Mouse (Mus musculus): ENCODE results near the gene Mrgpre.

Gene Mrgpre

DNA sequence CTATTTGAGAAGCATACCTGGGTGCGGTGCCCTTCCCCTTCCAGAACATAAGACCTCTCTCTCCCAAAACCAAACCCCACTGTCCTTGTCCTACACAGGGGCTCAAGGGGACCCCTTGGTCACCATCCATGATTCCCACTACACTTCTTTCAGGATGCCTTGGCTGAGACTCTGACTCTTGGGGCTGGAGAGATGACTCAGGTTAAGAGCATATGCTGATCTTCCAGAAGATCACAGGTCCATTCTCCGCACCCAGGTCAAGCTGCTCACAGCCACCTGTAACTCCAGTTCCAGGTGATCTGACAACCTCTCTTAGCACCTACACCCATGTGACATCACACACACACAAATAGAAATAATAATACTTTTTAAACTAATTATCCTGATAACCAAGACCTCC, 43.6 kb downstream of the Mrgpre start:
- in situ Hi-C loops (cut with MboI, MseI) = no loop called here

DNA sequence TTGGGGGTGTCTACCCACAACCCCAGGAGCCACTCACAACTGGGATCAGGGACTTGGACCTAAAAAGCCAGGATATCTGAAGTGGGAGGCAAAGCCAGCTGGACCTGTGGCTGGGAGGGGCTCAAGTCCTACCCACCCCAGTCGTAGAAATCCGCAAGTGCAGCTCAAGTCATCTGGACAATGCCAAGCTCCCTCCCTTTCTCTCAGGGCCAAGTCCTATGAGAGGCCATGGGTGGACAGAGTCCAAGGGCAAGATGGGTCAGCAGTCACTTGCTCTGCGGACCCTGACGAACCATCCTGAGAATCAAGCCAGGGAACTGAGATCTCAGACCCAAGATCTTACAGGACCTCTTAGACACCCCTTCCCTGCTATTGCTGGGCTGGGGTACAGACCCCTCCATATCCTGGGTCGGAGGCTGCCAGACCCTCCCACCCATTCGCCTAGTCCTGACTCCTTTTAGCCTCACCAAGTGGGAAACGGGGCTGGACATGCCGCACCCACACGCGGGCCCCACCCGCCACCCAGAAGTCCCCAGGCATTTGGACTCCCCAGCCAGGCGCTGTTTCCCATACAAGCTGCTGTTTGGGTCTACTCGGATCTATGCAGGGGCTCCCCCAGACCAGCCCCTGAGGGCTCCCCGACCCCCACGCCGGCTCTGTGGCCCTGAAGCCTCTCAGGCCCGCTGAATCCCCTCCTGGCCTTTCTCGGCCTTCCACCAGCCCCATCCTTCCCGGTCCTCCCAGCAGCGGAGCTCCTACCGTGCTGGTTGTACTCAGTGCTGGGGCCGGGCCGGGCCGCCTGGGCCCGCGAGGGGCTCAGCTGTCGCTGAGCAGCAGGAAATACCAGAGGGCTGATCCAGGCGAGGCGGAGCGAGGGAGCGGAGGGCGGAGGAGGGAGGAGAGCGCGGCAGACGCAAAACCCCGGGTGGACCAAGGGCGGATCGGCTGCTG, 44.5 kb downstream of the Mrgpre start:
- in situ Hi-C loops (cut with MboI, MseI) = no loop called here

DNA sequence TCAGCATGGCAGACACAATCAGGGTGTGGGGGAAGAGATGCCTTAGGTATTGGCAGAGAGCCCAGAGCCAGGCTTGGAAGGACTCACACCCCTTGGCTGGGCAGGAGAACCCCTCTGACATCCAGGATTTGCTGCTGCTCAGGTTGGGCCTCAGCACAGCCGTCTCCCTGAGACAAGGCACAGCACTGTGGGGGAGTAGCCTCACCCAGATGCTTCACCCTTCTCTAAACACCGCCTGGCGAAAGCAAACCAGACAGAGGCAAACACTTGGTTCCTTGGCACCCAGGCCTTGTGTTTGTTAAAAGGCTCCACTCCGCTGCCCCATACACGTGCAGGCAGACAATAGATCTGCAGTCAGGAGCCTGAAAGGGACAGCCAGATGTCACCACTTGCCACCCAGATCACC, 45.7 kb downstream of the Mrgpre start:
- in situ Hi-C loops (cut with MboI, MseI) = no loop called here

DNA sequence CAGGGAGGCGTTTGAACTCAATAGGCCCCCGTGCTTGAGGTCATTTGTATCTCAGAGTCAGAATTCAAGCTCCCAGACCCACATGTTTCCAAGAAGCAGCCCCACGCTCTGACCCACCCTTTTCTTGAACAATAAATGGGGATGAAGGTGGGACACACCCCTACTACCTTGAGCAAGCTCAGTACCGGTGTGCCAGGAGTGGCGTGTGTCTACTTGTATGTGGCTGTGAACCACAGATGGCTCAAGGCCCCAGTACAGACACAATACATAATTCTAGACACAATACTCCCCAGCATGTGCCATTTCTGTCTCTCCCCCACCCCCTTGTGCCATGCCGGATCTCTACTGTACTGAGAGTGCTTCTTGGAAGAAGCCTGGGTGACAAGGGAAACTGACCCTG, 46.1 kb downstream of the Mrgpre start:
- in situ Hi-C loops (cut with MboI, MseI) = no loop called here

DNA sequence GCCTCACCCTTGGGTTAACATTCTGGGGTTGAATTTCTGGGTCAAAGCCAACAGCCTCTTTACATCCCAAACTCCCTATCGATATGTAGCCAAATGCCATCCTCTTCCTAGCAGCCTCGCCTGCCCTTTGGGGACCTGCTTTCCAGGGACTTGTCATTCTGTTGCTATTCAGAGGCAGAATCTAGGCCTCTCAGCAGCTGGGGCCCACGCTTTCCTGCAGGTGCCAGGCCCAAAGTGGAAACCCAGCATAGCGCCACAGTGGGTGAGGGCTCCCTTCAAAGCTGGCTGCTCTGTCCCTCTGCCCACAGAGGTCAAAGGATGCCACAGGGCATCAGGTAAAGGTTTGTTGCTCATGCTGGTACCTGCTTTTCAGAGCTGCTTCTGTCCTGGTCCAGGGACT, 50.6 kb downstream of the Mrgpre start:
- in situ Hi-C loops (cut with MboI, MseI) = no loop called here

DNA sequence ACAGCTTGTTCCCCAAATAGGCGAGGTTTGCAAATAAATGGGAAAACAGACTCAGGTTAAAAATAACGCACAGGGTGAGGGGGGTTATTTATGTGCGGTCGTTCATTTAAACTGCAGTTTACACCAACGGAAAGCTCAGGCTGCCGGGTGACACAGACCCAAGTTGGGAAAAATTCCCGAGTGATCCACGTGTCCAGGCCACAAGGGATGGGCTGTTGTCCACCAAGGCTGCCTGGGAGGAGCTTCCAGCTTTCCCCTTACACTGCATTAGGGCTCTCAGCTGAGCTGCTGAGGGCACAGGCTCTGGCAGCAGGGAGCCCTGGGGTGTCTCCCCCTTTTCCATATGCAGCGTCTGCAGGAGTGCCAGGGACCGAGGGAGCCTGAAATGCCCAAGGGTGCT, 54.4 kb downstream of the Mrgpre start:
- in situ Hi-C loops (cut with MboI, MseI) = no loop called here

Data from T-helper 2 cell (primary cell).